Mouse (Mus musculus): ENCODE measurements around the gene Itsn1. TPM values are rescaled to one million over a fixed set of nuclear protein-coding genes. Genes with fewer than 3 reads are reported as not detected.

Itsn1 gene
- polyA plus RNA-seq, 2 experiments: 31.4 to 46.8 TPM

DNA sequence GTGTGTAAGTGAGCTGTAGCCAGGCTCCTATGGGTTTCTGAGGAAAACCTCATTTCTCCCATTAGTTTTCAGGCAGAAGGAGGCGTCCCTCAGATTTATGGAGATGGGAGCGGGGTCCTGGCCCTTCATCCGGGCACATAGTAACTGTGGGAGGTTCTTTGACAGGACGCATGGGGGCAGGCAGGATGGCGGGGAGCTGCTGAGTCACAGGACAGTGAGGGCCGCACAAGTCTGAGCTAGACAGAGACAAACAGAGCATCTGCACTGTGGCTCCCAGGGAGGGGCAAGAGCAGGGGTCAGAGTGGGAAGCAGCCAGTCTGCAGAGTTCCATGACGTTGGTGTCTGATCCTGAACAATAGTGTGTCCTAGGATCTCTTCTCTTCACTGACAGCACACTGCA, 133.8 kb downstream of the Itsn1 start:
- TF ChIP-seq CTCF (IDR thresholded peaks at IDR 0.05; ENCODE audit: low read depth): peak; percentile 13; the same call in 1 of the 2 replicates
- no peak for TF ChIP-seq EP300 (IDR thresholded peaks at IDR 0.05; ENCODE audit: low read depth)
- 53% methylated on average over 7 of the region's 7 CpGs for WGBS (ENCODE audit: insufficient replicate concordance)
- no peak for DNase-seq (ENCODE audit: low read depth in 3 of 3, low spot score in 3 of 3)
- no peak for ATAC-seq (ENCODE audit: insufficient read depth)
- H3K9ac ChIP-seq (replicated peaks): no peak overlapping the region
- H3K4me1 ChIP-seq (replicated peaks; ENCODE audit: control insufficient read depth in 2 of 2, insufficient read depth in 2 of 2, low read length in 1 of 2): peaks cover 28 to 38% of the 10 kb centered on the region in 2 experiments
- no peak overlapping the region for H3K4me2 ChIP-seq (ENCODE audit: low read depth)
- H3K9me3 ChIP-seq (ENCODE audit: control insufficient read depth, low read length): no peaks in the 10 kb centered on the region
- no peaks in the 10 kb centered on the region for H3K27me3 ChIP-seq (ENCODE audit: control insufficient read depth, insufficient read depth, low read length)
- peaks cover 15% of the 10 kb centered on the region for H3K36me3 ChIP-seq (replicated peaks; ENCODE audit: control insufficient read depth, insufficient read depth, low read depth)
- H3K27ac ChIP-seq: no peak overlapping the region
- no peak overlapping the region for H3K4me3 ChIP-seq (ENCODE audit: insufficient read depth in 1 of 2, low read depth in 2 of 2, low read length in 2 of 2)

DNA sequence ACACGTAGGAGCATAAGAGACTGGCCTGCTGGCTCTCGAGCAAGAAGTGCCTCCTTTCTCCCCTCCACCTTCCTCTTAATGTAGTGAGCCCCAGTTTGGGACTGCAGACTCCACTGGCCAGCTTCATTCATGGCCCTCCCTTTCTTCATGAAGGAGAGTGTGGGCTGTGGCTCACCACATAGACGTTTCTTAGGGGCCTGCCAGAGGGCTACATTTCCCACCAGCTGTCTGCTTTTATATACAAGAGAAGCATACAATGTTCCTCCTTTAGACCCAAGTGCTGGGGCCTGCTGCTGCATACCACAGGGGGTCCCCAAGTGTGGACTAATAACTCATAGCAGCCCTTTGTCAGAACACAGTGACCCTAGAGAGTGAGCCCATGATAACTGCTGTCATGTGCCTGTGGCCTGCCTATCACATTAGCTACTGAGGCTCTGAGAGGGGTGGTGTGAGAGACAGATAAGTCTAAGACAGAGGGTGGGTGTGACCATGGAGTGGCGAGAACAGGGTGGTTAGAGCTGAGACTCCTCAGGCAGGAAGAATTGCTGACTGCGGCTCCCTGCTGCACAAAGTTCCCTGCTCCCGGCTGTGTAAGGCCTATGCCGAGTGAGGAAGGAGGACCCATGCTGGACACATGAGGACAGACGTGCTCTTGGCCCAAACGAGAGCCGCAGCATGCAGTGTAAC, 135.7 kb downstream of the Itsn1 start:
- TF ChIP-seq CTCF (IDR thresholded peaks at IDR 0.05; ENCODE audit: low read depth): no peak
- TF ChIP-seq EP300 (IDR thresholded peaks at IDR 0.05; ENCODE audit: low read depth): peak; percentile 82
- Histone ChIP-seq H3K27ac (peak overlapping the region; percentile 79), H3K27me3 (ENCODE audit: control insufficient read depth, insufficient read depth, low read length) (no peaks in the 10 kb centered on the region), H3K4me2 (ENCODE audit: low read depth) (peak overlapping the region; percentile 34), H3K9me3 (ENCODE audit: control insufficient read depth, low read length) (no peaks in the 10 kb centered on the region), H3K36me3 (replicated peaks; ENCODE audit: control insufficient read depth, insufficient read depth, low read depth) (peaks cover 26% of the 10 kb centered on the region), H3K9ac (replicated peaks) (peak overlapping the region; percentile 43), H3K4me1 (replicated peaks; ENCODE audit: control insufficient read depth in 2 of 2, insufficient read depth in 2 of 2, low read length in 1 of 2) (peaks cover 36 to 54% of the 10 kb centered on the region in 2 experiments), H3K4me3 (ENCODE audit: insufficient read depth in 1 of 2, low read depth in 2 of 2, low read length in 2 of 2) (0 out of 4 replicates have a peak overlapping the region, but pooled peaks of 1 of the 2 experiments have one; percentile 4)
- peak; percentile 97 for ATAC-seq (ENCODE audit: insufficient read depth)
- 25% methylated on average over 10 of the region's 10 CpGs for WGBS (ENCODE audit: insufficient replicate concordance)
- DNase-seq (ENCODE audit: low read depth in 3 of 3, low spot score in 3 of 3): peak; percentile 79 to 82 (median 81)

DNA sequence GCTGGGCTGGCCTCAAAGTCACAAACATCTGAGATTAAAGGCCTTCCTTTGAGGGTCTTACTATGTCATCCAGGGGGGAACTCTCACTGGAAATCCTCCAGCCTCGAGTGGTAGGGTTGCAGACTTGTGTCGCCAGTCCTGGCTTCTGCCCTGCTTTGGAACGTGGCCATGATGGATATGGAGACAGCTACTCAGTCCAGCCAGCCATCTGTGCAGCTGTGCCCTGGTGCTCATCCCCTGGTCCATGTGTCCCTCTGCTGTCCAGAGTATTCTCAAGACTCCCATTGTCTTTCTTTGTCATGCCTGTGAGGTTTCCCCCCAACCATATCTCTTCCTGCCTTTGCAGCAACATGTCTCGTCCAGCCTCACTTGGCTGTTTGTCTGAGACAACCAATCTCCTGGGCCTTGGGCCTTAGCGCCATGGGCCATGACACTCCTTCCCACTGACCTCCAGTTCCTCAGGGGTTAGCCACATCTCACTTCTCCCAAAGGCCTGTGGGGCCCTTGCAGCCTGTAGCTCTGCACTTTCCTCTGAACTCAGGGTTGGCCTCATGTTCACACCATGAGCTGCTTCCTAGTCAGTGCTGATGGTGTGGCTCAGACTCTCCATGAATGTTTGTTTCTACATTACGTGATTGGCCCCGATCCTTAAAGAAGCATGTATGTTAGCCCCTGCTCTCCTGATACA, 136.6 kb downstream of the Itsn1 start:
- no peak for DNase-seq (ENCODE audit: low read depth in 3 of 3, low spot score in 3 of 3)
- 61% methylated on average over 7 of the region's 7 CpGs for WGBS (ENCODE audit: insufficient replicate concordance)
- Histone ChIP-seq H3K9me3 (ENCODE audit: control insufficient read depth, low read length) (no peaks in the 10 kb centered on the region), H3K27ac (peak overlapping the region; percentile 79), H3K27me3 (ENCODE audit: control insufficient read depth, insufficient read depth, low read length) (no peaks in the 10 kb centered on the region), H3K4me1 (replicated peaks; ENCODE audit: control insufficient read depth in 2 of 2, insufficient read depth in 2 of 2, low read length in 1 of 2) (peaks cover 36 to 56% of the 10 kb centered on the region in 2 experiments), H3K4me2 (ENCODE audit: low read depth) (no peak overlapping the region), H3K4me3 (ENCODE audit: insufficient read depth in 1 of 2, low read depth in 2 of 2, low read length in 2 of 2) (no peak overlapping the region), H3K36me3 (replicated peaks; ENCODE audit: control insufficient read depth, insufficient read depth, low read depth) (peaks cover 32% of the 10 kb centered on the region), H3K9ac (replicated peaks) (no peak overlapping the region; the same call in 1 of the 2 replicates)
- ATAC-seq (ENCODE audit: insufficient read depth): no peak
- TF ChIP-seq EP300 (IDR thresholded peaks at IDR 0.05; ENCODE audit: low read depth) (no peak), CTCF (IDR thresholded peaks at IDR 0.05; ENCODE audit: low read depth) (no peak)

DNA sequence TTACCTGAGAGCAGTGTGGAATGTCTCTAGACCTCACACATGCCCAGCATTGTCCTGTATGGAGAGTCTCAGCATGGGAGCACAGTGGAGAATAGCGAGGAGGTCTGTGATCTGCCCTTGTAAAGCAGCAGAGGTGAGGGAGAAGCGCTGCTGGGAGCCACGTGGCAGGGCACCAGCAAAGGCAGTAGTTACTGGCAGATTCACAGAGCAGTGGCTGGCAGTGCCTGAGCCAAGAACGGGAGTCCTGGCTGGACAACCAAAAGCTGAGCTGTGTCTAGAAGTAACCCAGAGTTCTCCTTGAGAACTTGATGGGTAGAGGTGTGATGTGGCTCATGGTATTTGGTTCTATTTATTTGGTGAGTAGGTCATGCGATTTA, 137.2 kb downstream of the Itsn1 start:
- peaks cover 32% of the 10 kb centered on the region for H3K36me3 ChIP-seq (replicated peaks; ENCODE audit: control insufficient read depth, insufficient read depth, low read depth)
- no peak for DNase-seq (ENCODE audit: low read depth in 3 of 3, low spot score in 3 of 3)
- H3K4me3 ChIP-seq (ENCODE audit: insufficient read depth in 1 of 2, low read depth in 2 of 2, low read length in 2 of 2): no peak overlapping the region
- 87% methylated on average over 5 of the region's 5 CpGs for WGBS (ENCODE audit: insufficient replicate concordance)
- H3K27ac ChIP-seq: peak overlapping the region; percentile 9; the same call in 1 of the 2 replicates
- H3K27me3 ChIP-seq (ENCODE audit: control insufficient read depth, insufficient read depth, low read length): no peaks in the 10 kb centered on the region
- H3K4me1 ChIP-seq (replicated peaks; ENCODE audit: control insufficient read depth in 2 of 2, insufficient read depth in 2 of 2, low read length in 1 of 2): peaks cover 36 to 56% of the 10 kb centered on the region in 2 experiments
- TF ChIP-seq CTCF (IDR thresholded peaks at IDR 0.05; ENCODE audit: low read depth) (no peak), EP300 (IDR thresholded peaks at IDR 0.05; ENCODE audit: low read depth) (no peak)
- no peak overlapping the region for H3K4me2 ChIP-seq (ENCODE audit: low read depth)
- H3K9me3 ChIP-seq (ENCODE audit: control insufficient read depth, low read length): no peaks in the 10 kb centered on the region
- H3K9ac ChIP-seq (replicated peaks): no peak overlapping the region
- no peak for ATAC-seq (ENCODE audit: insufficient read depth)

DNA sequence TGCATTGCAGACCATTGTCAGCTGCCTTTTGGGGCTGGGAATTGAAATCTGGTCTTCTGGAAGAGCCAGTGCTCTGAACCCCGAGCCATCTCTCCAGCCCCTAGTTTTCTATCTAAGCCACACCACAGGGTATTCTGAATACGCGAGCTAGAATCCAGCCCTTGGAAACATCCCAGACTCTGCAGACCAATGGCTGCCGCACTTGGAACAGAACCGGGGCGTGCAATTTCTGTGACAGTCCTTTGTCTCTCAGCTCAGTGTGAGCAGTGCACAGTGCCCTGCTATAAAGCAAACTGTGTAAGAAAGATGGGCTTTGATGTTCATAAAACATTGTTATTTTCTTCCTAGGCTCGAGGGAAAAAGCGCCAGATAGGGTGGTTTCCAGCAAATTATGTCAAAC, 138.6 kb downstream of the Itsn1 start:
- TF ChIP-seq CTCF (IDR thresholded peaks at IDR 0.05; ENCODE audit: low read depth) (no peak), EP300 (IDR thresholded peaks at IDR 0.05; ENCODE audit: low read depth) (no peak)
- no peak overlapping the region for H3K9ac ChIP-seq (replicated peaks)
- peaks cover 34 to 52% of the 10 kb centered on the region in 2 experiments for H3K4me1 ChIP-seq (replicated peaks; ENCODE audit: control insufficient read depth in 2 of 2, insufficient read depth in 2 of 2, low read length in 1 of 2)
- H3K9me3 ChIP-seq (ENCODE audit: control insufficient read depth, low read length): no peaks in the 10 kb centered on the region
- no peak overlapping the region for H3K4me2 ChIP-seq (ENCODE audit: low read depth)
- peaks cover 32% of the 10 kb centered on the region for H3K36me3 ChIP-seq (replicated peaks; ENCODE audit: control insufficient read depth, insufficient read depth, low read depth)
- 82% methylated on average over 8 of the region's 8 CpGs for WGBS (ENCODE audit: insufficient replicate concordance)
- DNase-seq (ENCODE audit: low read depth in 3 of 3, low spot score in 3 of 3) (no peak), ATAC-seq (ENCODE audit: insufficient read depth) (no peak)
- H3K27ac ChIP-seq: no peak overlapping the region
- no peaks in the 10 kb centered on the region for H3K27me3 ChIP-seq (ENCODE audit: control insufficient read depth, insufficient read depth, low read length)
- H3K4me3 ChIP-seq (ENCODE audit: insufficient read depth in 1 of 2, low read depth in 2 of 2, low read length in 2 of 2): no peak overlapping the region

Measured in liver, embryonic 14.5 days (tissue).